Mouse (Mus musculus) hindbrain, postnatal 0 days (tissue): Measurements from ENCODE around the gene Chst11. TPM values are rescaled to one million over a fixed set of nuclear protein-coding genes. Genes with fewer than 3 reads are reported as not detected.

Experiments used
- ATAC-seq: fragments of 200-750 bp; cut with Nextera tagmentation; 2 replicates; pipeline ENCODE4 v1.8.0; 2017; ENCODE audit warnings: mild to moderate bottlenecking, moderate TSS enrichment, moderate library complexity
- DNase-seq: peaks from one replicate; pipeline ENCODE4 v3.0.0-alpha.2; 2015; ENCODE audit warnings: low spot score
- H3K27ac ChIP-seq: fragments of 300-500 bp; sonication (generic); 2 replicates; pipeline ENCODE4 v1.5.1; 2014; ENCODE audit warnings: mild to moderate bottlenecking
- H3K27me3 ChIP-seq: fragments of 300-500 bp; sonication (generic); 2 replicates; pipeline ENCODE4 v1.6.1; 2014; ENCODE audit warnings: low read length, mixed read lengths; ENCODE audit not compliant: insufficient read depth
- H3K36me3 ChIP-seq: fragments of 300-500 bp; sonication (generic); 2 replicates; pipeline ENCODE4 v1.6.1; 2014; ENCODE audit warnings: low read length, mixed read lengths; ENCODE audit not compliant: insufficient read depth
- H3K4me1 ChIP-seq: fragments of 300-500 bp; sonication (generic); 2 replicates; pipeline ENCODE4 v1.6.1; 2014; ENCODE audit warnings: antibody characterized with exemption, low read length, mixed read lengths; ENCODE audit not compliant: insufficient read depth
- H3K4me2 ChIP-seq: fragments of 300-500 bp; sonication (generic); 2 replicates; pipeline ENCODE4 v1.6.1; 2014; ENCODE audit warnings: low read depth, mild to moderate bottlenecking, low read length, moderate library complexity, mixed read lengths
- H3K4me3 ChIP-seq: fragments of 300-500 bp; sonication (generic); 2 replicates; pipeline ENCODE4 v1.5.1; 2014; ENCODE audit warnings: low read length
- H3K9ac ChIP-seq: fragments of 300-500 bp; sonication (generic); replicated peaks from 2 replicates; pipeline ENCODE4 v1.6.1; 2014; ENCODE audit warnings: mild to moderate bottlenecking, low read length, moderate library complexity, mixed read lengths
- H3K9me3 ChIP-seq: fragments of 300-500 bp; sonication (generic); 2 replicates; pipeline ENCODE4 v1.6.1; 2016; ENCODE audit warnings: low read length, mixed read lengths
- CTCF ChIP-seq: IDR thresholded peaks from 2 replicates; pipeline ENCODE4 v1.5.1; 2016; ENCODE audit warnings: antibody characterized with exemption, control low read depth, low read depth
- WGBS: fragments of 180-500 bp; shearing (Covaris S2); extraction: QIAGEN DNeasy Blood & Tissue Kit; methylation state at CpG from one replicate; pipeline ENCODE4 v1.1.7; 2014; 5-methylcytosine and 5-hydroxymethylcytosine counted together
- polyA plus RNA-seq: library from polyadenylated mRNA; unstranded; fragments of >200 nt; fragmentation: Nextera tagmentation; extraction: Ambion mirVana; gene quantifications from 2 replicates; pipeline ENCODE4 v1.2.1, GENCODE M21; 2015
- total RNA-seq: library from RNA; depleted of rRNA; stranded (reverse); fragments of >200 nt; gene quantifications from 2 replicates; pipeline ENCODE4 v1.2.3, GENCODE M21; 2014

Gene Chst11
- total and polyA plus RNA-seq, 2 experiments from 2014 or later: 2.9 to 22.3 TPM

DNA sequence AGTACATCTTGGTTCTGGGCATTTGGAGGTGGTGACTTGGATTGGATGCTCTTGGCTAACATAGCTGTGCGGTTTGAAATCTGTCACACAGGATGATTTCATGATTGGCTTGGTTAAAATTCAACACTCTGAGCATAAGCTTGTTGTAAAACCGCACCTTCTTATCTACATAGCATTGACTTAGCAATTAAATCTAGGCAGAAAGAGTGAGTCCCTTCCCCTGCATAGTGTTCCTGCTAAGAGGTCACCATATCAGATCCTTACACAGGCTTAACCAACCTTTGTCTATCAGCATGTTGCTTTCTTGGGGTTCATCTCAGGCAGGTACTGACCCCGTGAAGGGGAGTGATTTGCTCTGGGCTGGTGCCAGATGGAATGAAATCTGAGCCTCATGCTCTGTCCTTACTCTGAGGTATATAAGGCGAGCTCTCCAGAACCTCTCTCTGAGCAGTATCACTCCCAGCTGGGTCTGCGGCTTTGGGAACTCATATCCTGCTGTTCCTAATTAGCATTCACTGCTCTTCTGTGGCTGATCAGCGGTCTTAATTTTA, 10.6 kb upstream of the Chst11 start:
- Histone ChIP-seq H3K4me2 (no peak overlapping the region), H3K36me3 (no peaks in the 10 kb centered on the region), H3K9ac (no peak overlapping the region), H3K4me3 (no peak overlapping the region), H3K4me1 (no peaks in the 10 kb centered on the region), H3K27me3 (no peaks in the 10 kb centered on the region), H3K27ac (no peak overlapping the region), H3K9me3 (no peaks in the 10 kb centered on the region)
- no peak for TF ChIP-seq CTCF
- 62% methylated on average over 6 of the region's 6 CpGs for WGBS
- ATAC-seq: no peak
- DNase-seq: no peak

DNA sequence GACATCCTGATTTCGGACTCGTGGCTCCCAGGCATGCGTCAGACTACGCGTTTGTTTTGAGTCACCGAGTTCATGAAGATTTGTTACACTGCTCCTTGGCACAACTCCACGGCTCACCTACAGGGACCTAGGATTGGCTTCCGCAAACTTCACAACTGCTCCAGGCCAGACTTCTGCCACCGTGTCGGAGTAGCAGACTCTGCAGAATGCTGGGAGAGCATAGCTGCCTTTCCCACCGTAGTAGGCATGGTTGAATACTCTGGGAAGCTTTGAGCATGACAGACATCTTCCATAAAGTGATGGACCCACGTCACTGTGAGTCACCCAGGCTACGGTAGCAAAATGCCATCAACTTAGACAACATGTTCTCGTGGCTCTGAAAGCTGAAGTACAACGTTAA, 9.5 kb upstream of the Chst11 start:
- H3K27me3 ChIP-seq: no peaks in the 10 kb centered on the region
- no peaks in the 10 kb centered on the region for H3K9me3 ChIP-seq
- 79% methylated on average over 15 of the region's 15 CpGs for WGBS
- H3K4me1 ChIP-seq: no peaks in the 10 kb centered on the region
- no peak overlapping the region for H3K4me2 ChIP-seq
- DNase-seq (no peak), ATAC-seq (no peak)
- no peak overlapping the region for H3K4me3 ChIP-seq
- no peak for TF ChIP-seq CTCF
- no peak overlapping the region for H3K9ac ChIP-seq
- H3K27ac ChIP-seq: no peak overlapping the region
- H3K36me3 ChIP-seq: no peaks in the 10 kb centered on the region

DNA sequence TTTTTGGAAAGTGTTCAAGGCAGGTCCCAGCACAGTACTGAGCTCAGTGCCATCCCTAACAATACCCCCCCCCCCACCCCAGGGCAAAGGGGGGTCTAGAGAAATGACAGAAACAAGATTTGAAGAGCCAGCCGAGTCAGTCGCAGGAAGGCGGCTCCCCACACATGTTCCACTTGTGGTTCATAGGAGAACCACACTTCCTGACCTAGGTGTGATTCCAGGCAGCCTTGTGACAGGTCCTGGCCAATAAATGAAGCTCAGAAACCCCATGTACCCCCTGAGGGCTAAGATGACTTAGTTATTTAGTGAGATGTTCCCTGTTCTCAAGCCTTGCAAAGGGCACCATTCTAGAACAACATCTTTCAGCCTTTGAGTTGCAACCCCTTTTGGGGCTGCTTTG, 3.0 kb upstream of the Chst11 start:
- no peak for ATAC-seq
- WGBS: 81% methylated on average over 3 of the region's 3 CpGs
- no peaks in the 10 kb centered on the region for H3K9me3 ChIP-seq

GRCm38 (mm10) chr10:82985700-82986131, 418 bp downstream of the Chst11 start:
- Histone ChIP-seq H3K4me1 (0 out of 2 replicates have a peak, but pooled peaks cover 5% of the 10 kb centered on the region), H3K27me3 (no peaks in the 10 kb centered on the region), H3K4me3 (peak overlapping the region; percentile 87), H3K36me3 (no peaks in the 10 kb centered on the region), H3K9ac (peak overlapping the region; percentile 67), H3K9me3 (no peaks in the 10 kb centered on the region), H3K4me2 (peak overlapping the region; percentile 95), H3K27ac (peak overlapping the region; percentile 80)
- WGBS: under 1% methylated on average over 31 of the region's 32 CpGs
- ATAC-seq: peak; percentile 33; the same call in 1 of the 2 replicates
- peak; percentile 77 for DNase-seq
- peak; percentile 61 for TF ChIP-seq CTCF

More for the DNA sequence above, 3.0 kb upstream of the Chst11 start:
- no peak overlapping the region for H3K4me2 ChIP-seq
- H3K36me3 ChIP-seq: no peaks in the 10 kb centered on the region
- H3K27ac ChIP-seq: no peak overlapping the region
- no peak for TF ChIP-seq CTCF
- DNase-seq: no peak
- H3K27me3 ChIP-seq: no peaks in the 10 kb centered on the region
- H3K4me1 ChIP-seq: 0 out of 2 replicates have a peak, but pooled peaks cover 3% of the 10 kb centered on the region
- no peak overlapping the region for H3K4me3 ChIP-seq
- H3K9ac ChIP-seq: no peak overlapping the region

DNA sequence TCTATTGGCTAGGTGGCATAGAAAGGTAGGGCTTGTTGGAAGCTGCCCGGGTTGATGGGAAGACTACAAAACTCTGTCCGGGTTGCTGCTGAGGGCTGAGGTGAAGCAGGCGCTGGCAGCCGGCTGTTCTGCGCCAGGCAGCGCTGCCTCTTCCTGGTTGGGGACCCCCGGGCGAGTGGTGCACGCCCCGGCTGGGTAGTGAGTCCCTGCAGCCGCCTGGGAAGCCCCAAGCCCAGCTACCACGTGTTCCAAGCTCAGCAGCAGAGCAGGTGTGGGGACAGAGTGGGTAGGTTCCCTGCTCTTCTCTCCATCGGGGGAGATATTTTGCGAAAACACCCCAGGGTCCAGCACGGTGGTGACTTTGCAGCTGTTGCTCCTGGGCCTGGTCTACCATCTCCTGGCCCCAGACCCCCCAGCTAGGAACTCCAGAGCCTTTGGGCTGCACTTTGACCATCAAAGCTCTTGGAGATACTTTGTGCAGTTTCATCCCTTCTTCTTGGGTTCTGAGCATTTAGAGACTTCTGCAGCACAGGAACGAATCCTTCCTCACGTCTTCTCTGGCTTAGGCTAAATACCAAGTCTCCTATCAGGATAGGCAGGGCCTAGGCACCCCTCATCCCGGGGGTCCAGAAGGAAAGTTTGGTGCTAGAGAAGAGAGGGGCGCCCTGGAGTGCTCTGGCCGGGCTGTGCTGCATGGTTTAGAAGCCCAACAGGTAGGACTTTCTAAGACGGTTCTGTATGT, 1.1 kb downstream of the Chst11 start:
- Histone ChIP-seq H3K9ac (peak overlapping the region; percentile 67), H3K4me2 (peak overlapping the region; percentile 95), H3K4me3 (peak overlapping the region; percentile 87), H3K4me1 (0 out of 2 replicates have a peak, but pooled peaks cover 10% of the 10 kb centered on the region), H3K9me3 (no peaks in the 10 kb centered on the region), H3K27me3 (no peaks in the 10 kb centered on the region), H3K27ac (peak overlapping the region; percentile 80; the same call in 1 of the 2 replicates), H3K36me3 (no peaks in the 10 kb centered on the region)
- TF ChIP-seq CTCF: no peak
- 4% methylated on average over 21 of the region's 21 CpGs for WGBS
- no peak for ATAC-seq
- DNase-seq: peak; percentile 19

GRCm38 (mm10) chr10:82986993-82987349, 1.7 kb downstream of the Chst11 start:
- WGBS: 14% methylated on average over 8 of the region's 8 CpGs
- peak; percentile 36 for DNase-seq
- no peak for ATAC-seq
- Histone ChIP-seq H3K9ac (peak overlapping the region; percentile 67), H3K27me3 (no peaks in the 10 kb centered on the region), H3K4me1 (0 out of 2 replicates have a peak, but pooled peaks cover 10% of the 10 kb centered on the region), H3K9me3 (no peaks in the 10 kb centered on the region), H3K4me2 (peak overlapping the region; percentile 95), H3K36me3 (no peaks in the 10 kb centered on the region), H3K4me3 (peak overlapping the region; percentile 87), H3K27ac (no peak overlapping the region)
- no peak for TF ChIP-seq CTCF
